Mouse (Mus musculus): ENCODE measurements around the gene Atxn7. TPM values are rescaled to one million over a fixed set of nuclear protein-coding genes. Genes with fewer than 3 reads are reported as not detected.
"Not testable (repeated sequence)": the region's sequence is repeated elsewhere in the genome, so short reads cannot be mapped to it uniquely, and the experiment has no call there.

Atxn7 gene
- 2.6 and 3.0 TPM in 2 replicates for polyA plus RNA-seq (2016; fragmentation: Nextera tagmentation; extraction: Ambion mirVana)

- Histone ChIP-seq H3K36me3 (peaks cover 10% of the 10 kb centered on the region), H3K9me3 (replicated peaks) (no peaks in the 10 kb centered on the region), H3K4me1 (peaks cover 15% of the 10 kb centered on the region), H3K27ac (peak within 1 kb of the TSS; percentile 100), H3K4me3 (peak within 1 kb of the TSS; percentile 94), H3K27me3 (ENCODE audit: low read depth, poor library complexity, severe bottlenecking) (no peaks in the 10 kb centered on the region)
- DNase-seq (ENCODE audit: low spot score): peak; percentile 71
- WGBS: 3% methylated on average over 49 of the region's 56 CpGs
Observed at GRCm38 (mm10) chr14:13961401-13962112, at the start of gene Atxn7, which contains the start of gene Thoc7. Atxn7 (plus strand) TSS chr14:13961440. Thoc7 (minus strand) TSS chr14:13961852.

DNA sequence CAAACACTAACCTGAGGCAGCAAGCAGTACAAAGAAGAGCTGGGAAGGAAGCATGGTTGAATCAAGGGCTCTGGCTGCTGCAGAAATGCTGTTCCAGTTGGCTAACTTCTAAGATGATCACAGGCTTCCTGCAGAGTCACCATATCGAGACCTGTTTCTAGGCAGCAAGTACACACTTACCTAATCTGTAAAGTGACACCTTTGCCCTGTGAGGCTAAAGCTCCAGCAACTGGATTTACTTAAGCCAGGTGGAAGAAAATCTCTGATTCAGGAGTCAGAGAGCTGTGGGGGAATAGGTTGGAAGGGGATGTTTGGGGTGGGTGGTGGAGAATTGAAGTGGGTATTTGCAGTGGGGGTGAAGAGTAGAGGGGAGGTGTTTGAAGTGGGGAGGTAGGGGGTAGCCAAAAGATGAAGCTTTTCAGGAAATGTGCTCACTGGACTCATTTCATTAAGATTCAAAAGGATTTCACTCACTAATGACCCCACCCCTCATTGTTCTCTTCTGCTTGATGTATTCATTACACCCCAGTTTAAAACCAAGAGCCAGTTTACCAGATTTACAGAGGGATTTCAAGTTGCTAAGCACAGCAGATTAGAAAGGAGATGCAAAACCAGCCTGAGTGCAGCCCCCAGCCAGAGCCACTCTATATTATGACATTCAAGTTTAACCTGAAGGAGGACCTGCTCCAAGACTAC lies 46.7 kb upstream of the Atxn7 start, which contains the start of gene Gm281:
Gene Gm281, minus strand, starts transcription at position 92 of the 696 bp plus-strand sequence.
- H3K36me3 ChIP-seq: no peaks in the 10 kb centered on the region
- no peak for DNase-seq (ENCODE audit: low spot score)
- WGBS: 50% methylated on average over 1 of the region's 1 CpGs
- no peaks in the 10 kb centered on the region for H3K9me3 ChIP-seq (replicated peaks)
- no peaks in the 10 kb centered on the region for H3K27me3 ChIP-seq (ENCODE audit: low read depth, poor library complexity, severe bottlenecking)
- no peak within 1 kb of the TSS for H3K4me3 ChIP-seq
- H3K27ac ChIP-seq: no peak within 1 kb of the TSS
- H3K4me1 ChIP-seq: peaks cover 25% of the 10 kb centered on the region

- no peaks in the 10 kb centered on the region for H3K36me3 ChIP-seq
- H3K4me3 ChIP-seq: no peak overlapping the region
- H3K27ac ChIP-seq: no peak overlapping the region
- H3K27me3 ChIP-seq (ENCODE audit: low read depth, poor library complexity, severe bottlenecking): no peaks in the 10 kb centered on the region
- peaks cover 18% of the 10 kb centered on the region for H3K4me1 ChIP-seq
- H3K9me3 ChIP-seq (replicated peaks): no peaks in the 10 kb centered on the region
- 92% methylated on average over 4 of the region's 4 CpGs for WGBS
- DNase-seq (ENCODE audit: low spot score): no peak
Observed at GRCm38 (mm10) chr14:13915207-13915606, 46.0 kb upstream of the Atxn7 start.

DNA sequence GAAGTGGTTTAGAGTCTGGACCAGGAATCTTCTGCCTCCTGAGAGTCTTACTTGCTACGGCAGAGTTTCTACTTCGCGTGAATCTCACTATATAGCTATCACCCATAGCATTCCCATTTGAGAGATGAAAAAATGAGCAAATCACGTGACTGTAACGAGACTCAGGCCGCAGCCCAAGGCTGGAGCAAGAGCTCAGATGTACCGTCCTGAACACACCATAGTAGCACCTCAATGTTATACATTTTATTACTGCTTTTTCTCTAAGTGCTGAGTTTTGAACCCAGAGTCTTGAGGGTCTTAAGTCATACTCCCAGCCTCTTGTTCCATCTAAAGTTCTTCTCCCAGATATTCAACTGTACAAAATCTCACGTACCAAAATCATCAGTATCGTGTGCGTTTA lies 44.0 kb upstream of the Atxn7 start:
- no peak overlapping the region for H3K27ac ChIP-seq
- no peaks in the 10 kb centered on the region for H3K9me3 ChIP-seq (replicated peaks)
- H3K36me3 ChIP-seq: no peaks in the 10 kb centered on the region
- peaks cover 7% of the 10 kb centered on the region; the same call in 1 of the 2 replicates for H3K4me1 ChIP-seq
- no peaks in the 10 kb centered on the region for H3K27me3 ChIP-seq (ENCODE audit: low read depth, poor library complexity, severe bottlenecking)
- DNase-seq (ENCODE audit: low spot score): no peak
- 91% methylated on average over 10 of the region's 10 CpGs for WGBS
- H3K4me3 ChIP-seq: no peak overlapping the region

- Histone ChIP-seq H3K4me1 (peaks cover 7% of the 10 kb centered on the region; the same call in 1 of the 2 replicates), H3K27me3 (ENCODE audit: low read depth, poor library complexity, severe bottlenecking) (no peaks in the 10 kb centered on the region), H3K9me3 (replicated peaks) (no peaks in the 10 kb centered on the region), H3K27ac (no peak overlapping the region), H3K4me3 (no peak overlapping the region), H3K36me3 (no peaks in the 10 kb centered on the region)
- peak; percentile 75 for DNase-seq (ENCODE audit: low spot score)
- WGBS: 42% methylated on average over 3 of the region's 3 CpGs
Observed at GRCm38 (mm10) chr14:13917630-13918029, 43.6 kb upstream of the Atxn7 start.

GRCm38 (mm10) chr14:13933290-13934051 lies 27.8 kb upstream of the Atxn7 start:
- 40% methylated on average over 31 of the region's 31 CpGs for WGBS
- Histone ChIP-seq H3K27me3 (ENCODE audit: low read depth, poor library complexity, severe bottlenecking) (no peaks in the 10 kb centered on the region), H3K4me1 (peaks cover 8% of the 10 kb centered on the region), H3K9me3 (replicated peaks) (no peaks in the 10 kb centered on the region), H3K27ac (peak overlapping the region; percentile 78), H3K4me3 (peak overlapping the region; percentile 47), H3K36me3 (no peaks in the 10 kb centered on the region)
- peak; percentile 45 for DNase-seq (ENCODE audit: low spot score)

DNA sequence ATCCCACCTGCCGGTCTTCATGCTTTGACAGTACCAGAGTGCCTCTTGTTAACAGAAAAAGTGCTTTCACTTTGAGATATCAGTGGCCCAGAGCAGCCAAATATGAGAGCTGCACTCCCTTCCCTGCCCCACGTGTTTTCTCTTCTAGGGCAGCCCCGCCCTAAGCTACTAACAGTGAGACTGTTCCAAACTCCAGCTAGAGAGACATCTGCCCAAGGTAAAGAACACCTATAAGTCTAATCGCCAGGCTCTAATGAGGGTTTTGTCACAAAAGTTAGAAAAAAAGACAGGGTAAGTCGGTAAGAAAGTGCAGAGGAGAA lies 27.2 kb upstream of the Atxn7 start:
- Histone ChIP-seq H3K4me1 (peaks cover 8% of the 10 kb centered on the region), H3K9me3 (replicated peaks) (no peaks in the 10 kb centered on the region), H3K27ac (no peak overlapping the region; the same call in 1 of the 2 replicates), H3K27me3 (ENCODE audit: low read depth, poor library complexity, severe bottlenecking) (no peaks in the 10 kb centered on the region), H3K36me3 (no peaks in the 10 kb centered on the region), H3K4me3 (peak overlapping the region; percentile 47)
- no peak for DNase-seq (ENCODE audit: low spot score)
- WGBS: 48% methylated on average over 5 of the region's 5 CpGs

DNA sequence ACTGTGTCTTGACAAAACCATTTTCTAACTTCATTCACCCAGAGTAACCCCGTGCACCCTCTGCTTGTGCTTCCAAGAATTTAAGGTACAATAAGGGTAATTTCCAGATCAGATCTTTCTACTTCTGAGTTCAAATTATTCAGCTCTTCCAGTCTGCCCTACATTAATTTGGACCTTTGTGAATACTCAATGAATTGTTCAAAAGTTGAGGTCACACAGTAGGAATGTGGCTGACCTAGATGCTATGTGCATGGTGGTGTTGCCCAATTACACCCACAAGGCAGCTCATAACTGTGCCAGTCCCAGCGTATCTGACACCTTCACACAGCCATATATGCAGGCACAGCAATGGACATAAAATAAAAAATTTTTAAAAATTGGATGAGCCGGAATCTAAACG lies 16.6 kb upstream of the Atxn7 start:
- Histone ChIP-seq H3K4me3 (no peak overlapping the region), H3K4me1 (no peaks in the 10 kb centered on the region), H3K36me3 (peaks cover 30% of the 10 kb centered on the region), H3K9me3 (replicated peaks) (no peaks in the 10 kb centered on the region), H3K27ac (no peak overlapping the region), H3K27me3 (ENCODE audit: low read depth, poor library complexity, severe bottlenecking) (no peaks in the 10 kb centered on the region)
- DNase-seq (ENCODE audit: low spot score): no peak
- WGBS: 93% methylated on average over 4 of the region's 4 CpGs

GRCm38 (mm10) chr14:13948345-13948744 lies 12.9 kb upstream of the Atxn7 start:
- Histone ChIP-seq H3K4me1 (no peaks in the 10 kb centered on the region), H3K4me3 (no peak overlapping the region), H3K9me3 (replicated peaks) (no peaks in the 10 kb centered on the region), H3K36me3 (peaks cover 65% of the 10 kb centered on the region), H3K27me3 (ENCODE audit: low read depth, poor library complexity, severe bottlenecking) (no peaks in the 10 kb centered on the region), H3K27ac (no peak overlapping the region)
- 95% methylated on average over 7 of the region's 7 CpGs for WGBS
- DNase-seq (ENCODE audit: low spot score): no peak

DNA sequence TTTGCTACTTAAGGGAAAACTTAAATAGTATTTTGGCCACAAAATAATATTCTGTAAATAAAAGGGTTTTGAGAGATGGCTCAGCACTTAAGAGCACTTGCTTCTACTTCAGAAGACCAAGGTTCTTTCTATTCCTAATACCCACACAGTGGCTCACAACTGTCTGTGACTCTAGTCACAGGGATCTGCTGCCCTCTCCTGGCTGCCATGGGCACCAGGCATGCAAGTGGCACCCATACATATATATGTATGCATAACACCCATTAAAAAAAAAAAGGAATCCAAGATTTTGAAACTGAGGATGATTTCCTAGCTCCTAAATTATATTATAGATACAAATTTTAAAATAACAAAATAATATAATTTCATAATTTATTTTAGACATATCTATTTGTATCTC lies 10.8 kb upstream of the Atxn7 start:
- no peaks in the 10 kb centered on the region for H3K27me3 ChIP-seq (ENCODE audit: low read depth, poor library complexity, severe bottlenecking)
- H3K9me3 ChIP-seq (replicated peaks): no peaks in the 10 kb centered on the region
- H3K4me3 ChIP-seq: no peak overlapping the region
- no peaks in the 10 kb centered on the region for H3K4me1 ChIP-seq
- H3K36me3 ChIP-seq: peaks cover 79% of the 10 kb centered on the region
- H3K27ac ChIP-seq: no peak overlapping the region
- DNase-seq (ENCODE audit: low spot score): peak; percentile 37

- not testable (repeated sequence) for DNase-seq (ENCODE audit: low spot score); H3K4me1 ChIP-seq; H3K9me3 ChIP-seq (replicated peaks); H3K27ac ChIP-seq; H3K4me3 ChIP-seq; H3K27me3 ChIP-seq (ENCODE audit: low read depth, poor library complexity, severe bottlenecking)
- peaks cover 89% of the 10 kb centered on the region for H3K36me3 ChIP-seq
- 91% methylated on average over 3 of the region's 3 CpGs for WGBS
Observed at GRCm38 (mm10) chr14:13952151-13952550, 9.1 kb upstream of the Atxn7 start.

DNA sequence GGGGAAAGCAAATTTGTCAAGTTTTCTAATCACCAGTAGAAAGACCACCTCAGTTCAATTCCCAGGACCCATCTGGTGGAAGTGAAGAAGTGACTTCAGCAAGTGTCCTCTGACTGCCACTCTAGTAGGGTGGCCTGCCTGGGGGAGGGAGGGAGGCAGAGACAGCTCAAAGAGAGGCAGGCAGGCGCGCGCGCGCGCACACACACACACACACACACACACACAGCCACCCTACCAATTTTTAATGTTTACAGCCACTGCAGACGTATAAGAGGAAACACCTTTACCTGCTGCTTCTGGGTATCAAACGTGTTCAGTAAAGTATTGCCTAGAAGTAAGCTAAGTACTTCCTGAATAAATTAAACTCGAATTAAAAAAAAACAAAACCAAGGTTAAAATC lies 1.2 kb upstream of the Atxn7 start:
- Histone ChIP-seq H3K36me3 (peaks cover 21% of the 10 kb centered on the region), H3K27me3 (ENCODE audit: low read depth, poor library complexity, severe bottlenecking) (no peaks in the 10 kb centered on the region), H3K4me3 (peak overlapping the region; percentile 94), H3K4me1 (peaks cover 15% of the 10 kb centered on the region), H3K9me3 (replicated peaks) (no peaks in the 10 kb centered on the region), H3K27ac (peak overlapping the region; percentile 100)
- DNase-seq (ENCODE audit: low spot score): peak; percentile 63
- WGBS: under 1% methylated on average over 9 of the region's 9 CpGs
